Mouse (Mus musculus): ENCODE measurements around the gene Ssrp1.

DNA sequence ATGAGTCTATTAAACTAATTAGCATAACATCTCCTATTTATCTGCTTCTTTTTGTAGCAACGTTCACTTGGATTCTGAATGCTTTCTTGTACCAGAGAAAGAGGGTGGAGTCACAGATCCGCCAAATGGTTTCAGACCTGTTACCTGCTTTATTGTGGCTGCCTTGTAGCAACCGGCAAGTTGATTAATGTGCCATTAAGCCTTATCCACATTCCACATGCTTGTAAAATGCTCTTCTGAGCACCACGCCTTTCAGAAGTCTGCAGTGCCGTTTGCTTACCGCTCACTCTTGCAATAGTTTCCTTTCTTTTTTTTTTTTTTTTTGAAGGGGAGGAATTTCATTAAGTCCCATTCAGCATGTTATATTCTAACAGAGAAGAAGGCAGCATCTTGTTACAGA, 7.1 kb upstream of the Ssrp1 start:
- no peak for TF ChIP-seq TBP (IDR thresholded peaks at IDR 0.05; ENCODE audit: low read depth, low read length)
- TF ChIP-seq CHD1 (IDR thresholded peaks at IDR 0.05; ENCODE audit: low read depth, low read length) = no peak
- TF ChIP-seq MYC (IDR thresholded peaks at IDR 0.05; ENCODE audit: low read depth, low read length) = no peak
- no peak for TF ChIP-seq ELF1 (IDR thresholded peaks at IDR 0.05; ENCODE audit: low read depth, low read length)
- no peak for TF ChIP-seq E2F4 (IDR thresholded peaks at IDR 0.05; ENCODE audit: borderline replicate concordance, low read depth, low read length)
- no peak for TF ChIP-seq MEF2A (IDR thresholded peaks at IDR 0.05; ENCODE audit: extremely low read depth, insufficient replicate concordance, low read depth, low read length, poor library complexity, severe bottlenecking)
- TF ChIP-seq CTCF (IDR thresholded peaks at IDR 0.05 in 2 of 3, conservative IDR thresholded peaks at IDR 0.05 in 1 of 3; ENCODE audit: control insufficient read depth in 1 of 3, insufficient read depth in 1 of 3, low read depth in 2 of 3, low read length in 3 of 3, poor library complexity in 1 of 3, severe bottlenecking in 1 of 3) = no peak
- no peak for TF ChIP-seq ZMIZ1 (IDR thresholded peaks at IDR 0.05; ENCODE audit: low read depth, low read length)
- TF ChIP-seq USF2 (IDR thresholded peaks at IDR 0.05; ENCODE audit: borderline replicate concordance in 1 of 2, insufficient read depth in 1 of 2, low read depth in 1 of 2, low read length in 2 of 2) = no peak
- TF ChIP-seq ZNF384 (IDR thresholded peaks at IDR 0.05; ENCODE audit: low read depth, low read length) = no peak
- TF ChIP-seq MAFK (IDR thresholded peaks at IDR 0.05; ENCODE audit: borderline replicate concordance, low read depth, low read length) = no peak
- TF ChIP-seq MAX (IDR thresholded peaks at IDR 0.05; ENCODE audit: low read length) = no peak
- no peak for TF ChIP-seq SMC3 (IDR thresholded peaks at IDR 0.05; ENCODE audit: low read depth, low read length)
- TF ChIP-seq POLR2A (IDR thresholded peaks at IDR 0.05; ENCODE audit: control insufficient read depth in 1 of 2, insufficient read depth in 1 of 2, low read depth in 1 of 2, low read length in 2 of 2, poor library complexity in 1 of 2) = no peak
